Mouse (Mus musculus) bone marrow, adult 2 months (tissue): Measurements from ENCODE around the gene Acadvl.

Source experiments
- CTCF ChIP-seq: fragments of 200-500 bp; IDR thresholded peaks from 2 replicates; pipeline ENCODE4 v1.5.1; 2011; ENCODE audit warnings: low read length, control low read depth; ENCODE audit not compliant: control insufficient read depth, insufficient read depth
- POLR2A ChIP-seq: fragments of 200-500 bp; IDR thresholded peaks from 2 replicates; pipeline ENCODE4 v1.6.1; 2011; ENCODE audit warnings: low read depth, mild to moderate bottlenecking, control low read depth, low read length, borderline replicate concordance; ENCODE audit not compliant: control insufficient read depth

GRCm38 (mm10) chr11:69994401-69995090 is 20.7 kb downstream of the Acadvl start:
- TF ChIP-seq CTCF = no peak
- no peak for TF ChIP-seq POLR2A
